Mouse (Mus musculus) embryo, embryonic 11 days (tissue): Measurements from ENCODE around the gene Sept8.
"Not testable (repeated sequence)": the region's sequence is repeated elsewhere in the genome, so short reads cannot be mapped to it uniquely, and the experiment has no call there.

Experiments used
- DNase-seq: peaks from one replicate; pipeline ENCODE4 v3.0.0-alpha.2; 2015

Gene Sept8

GRCm38 (mm10) chr11:53528397-53529252, 9.6 kb downstream of the Sept8 start:
- DNase-seq, result no peak

GRCm38 (mm10) chr11:53529253-53529557, 10.1 kb downstream of the Sept8 start:
- no peak for DNase-seq

- DNase-seq, result no peak
Observed at GRCm38 (mm10) chr11:53530001-53530400, 10.9 kb downstream of the Sept8 start.

- no peak for DNase-seq
Observed at GRCm38 (mm10) chr11:53531578-53532230, 12.6 kb downstream of the Sept8 start.

GRCm38 (mm10) chr11:53532231-53532620, 13.2 kb downstream of the Sept8 start:
- no peak for DNase-seq

- DNase-seq, result no peak
Observed at GRCm38 (mm10) chr11:53539002-53539491, 20.0 kb downstream of the Sept8 start.

- no peak for DNase-seq
Observed at GRCm38 (mm10) chr11:53540394-53540793, 21.3 kb downstream of the Sept8 start.

GRCm38 (mm10) chr11:53541222-53541621, 22.2 kb downstream of the Sept8 start:
- DNase-seq, result no peak

- DNase-seq, result no peak
Observed at GRCm38 (mm10) chr11:53543021-53543420, 24.0 kb downstream of the Sept8 start.

- DNase-seq, result no peak
Observed at GRCm38 (mm10) chr11:53546271-53546670, 27.2 kb downstream of the Sept8 start.

- no peak for DNase-seq
Observed at GRCm38 (mm10) chr11:53547566-53547965, 28.5 kb downstream of the Sept8 start.

- no peak for DNase-seq
Observed at GRCm38 (mm10) chr11:53548036-53548605, 29.1 kb downstream of the Sept8 start.

GRCm38 (mm10) chr11:53550714-53551113, 31.7 kb downstream of the Sept8 start:
- no peak for DNase-seq

- no peak for DNase-seq
Observed at GRCm38 (mm10) chr11:53551754-53552153, 32.7 kb downstream of the Sept8 start.

- not testable (repeated sequence) for DNase-seq
Observed at GRCm38 (mm10) chr11:53556529-53556928, 37.5 kb downstream of the Sept8 start.

GRCm38 (mm10) chr11:53557992-53558391, 38.9 kb downstream of the Sept8 start:
- DNase-seq, result not testable (repeated sequence)

GRCm38 (mm10) chr11:53559980-53560379, 40.9 kb downstream of the Sept8 start:
- not testable (repeated sequence) for DNase-seq

- DNase-seq, result no peak
Observed at GRCm38 (mm10) chr11:53561986-53562385, 42.9 kb downstream of the Sept8 start.

GRCm38 (mm10) chr11:53566646-53567045, 47.6 kb downstream of the Sept8 start:
- DNase-seq, result no peak

- peak; percentile 97 for DNase-seq
Observed at GRCm38 (mm10) chr11:53567224-53568014, 48.4 kb downstream of the Sept8 start, which contains the start of gene Kif3a. Kif3a (plus strand) TSS chr11:53567379.

GRCm38 (mm10) chr11:53580562-53580961, 61.5 kb downstream of the Sept8 start:
- no peak for DNase-seq

- DNase-seq, result peak; percentile 13
Observed at GRCm38 (mm10) chr11:53583151-53583550, 64.1 kb downstream of the Sept8 start.

- peak; percentile 67 for DNase-seq
Observed at GRCm38 (mm10) chr11:53584849-53585248, 65.8 kb downstream of the Sept8 start.
